Mouse (Mus musculus) small intestine, adult 2 months (tissue): ENCODE measurements around the gene Enthd1. TPM values are rescaled to one million over a fixed set of nuclear protein-coding genes. Genes with fewer than 3 reads are reported as not detected.

Experiments used
- H3K27ac ChIP-seq: fragments of 200-500 bp; 2 replicates; pipeline ENCODE4 v1.5.1; 2012; ENCODE audit warnings: low read depth, low read length, control low read depth, inconsistent platforms; ENCODE audit not compliant: insufficient read depth
- H3K27me3 ChIP-seq: fragments of 200-500 bp; 2 replicates; pipeline ENCODE4 v1.6.1; 2012; ENCODE audit warnings: mild to moderate bottlenecking, moderate library complexity, low read length, inconsistent platforms; ENCODE audit not compliant: control insufficient read depth, insufficient read depth
- H3K36me3 ChIP-seq: fragments of 200-500 bp; 2 replicates; pipeline ENCODE4 v1.6.1; 2012; ENCODE audit warnings: mild to moderate bottlenecking, low read length, control low read depth, inconsistent platforms; ENCODE audit not compliant: control insufficient read depth, insufficient read depth
- H3K4me1 ChIP-seq: fragments of 200-500 bp; 2 replicates; pipeline ENCODE4 v1.6.1; 2012; ENCODE audit warnings: low read length, inconsistent platforms, mixed read lengths; ENCODE audit not compliant: control insufficient read depth, insufficient read depth, insufficient read length
- H3K4me3 ChIP-seq: fragments of 200-500 bp; 2 replicates; pipeline ENCODE4 v1.5.1; 2012; ENCODE audit warnings: low read depth, mild to moderate bottlenecking, control low read depth, inconsistent platforms, low read length, moderate library complexity
- CTCF ChIP-seq: fragments of 200-500 bp; IDR thresholded peaks from 2 replicates; pipeline ENCODE4 v1.5.1; 2012; ENCODE audit warnings: low read depth, mild to moderate bottlenecking, control low read depth, inconsistent platforms, low read length, moderate library complexity, mixed read lengths; ENCODE audit not compliant: insufficient replicate concordance, insufficient read length; ENCODE audit errors: extremely low read depth
- POLR2A ChIP-seq: fragments of 200-500 bp; IDR thresholded peaks from 2 replicates; pipeline ENCODE4 v1.6.1; 2012; ENCODE audit warnings: low read depth, mild to moderate bottlenecking, control low read depth, inconsistent platforms, low read length, moderate library complexity
- WGBS: fragments of 180-500 bp; shearing (Covaris S2); methylation state at CpG from one replicate; pipeline ENCODE4 v1.1.7; 2018; 5-methylcytosine and 5-hydroxymethylcytosine counted together
- polyA plus RNA-seq: library from polyadenylated mRNA; depleted of rRNA; stranded (reverse); fragments of >200 nt; gene quantifications from 2 replicates; pipeline ENCODE4 v1.2.3, GENCODE M21; 2012; rRNA removed

Enthd1 gene
- polyA plus RNA-seq, 1 experiment = not detected

- Histone ChIP-seq H3K4me1 (no peaks in the 10 kb centered on the region), H3K27ac (no peak overlapping the region), H3K27me3 (no peaks in the 10 kb centered on the region), H3K4me3 (no peak overlapping the region), H3K36me3 (no peaks in the 10 kb centered on the region)
- TF ChIP-seq CTCF (no peak), POLR2A (no peak)
- WGBS = 45% methylated on average over 7 of the region's 7 CpGs
These were observed 154.3 kb downstream of the Enthd1 start for GRCm38 (mm10) chr15:80410661-80411060.

GRCm38 (mm10) chr15:80407873-80408272 is 157.1 kb downstream of the Enthd1 start:
- H3K4me1 ChIP-seq = no peaks in the 10 kb centered on the region
- TF ChIP-seq POLR2A = no peak
- no peak for TF ChIP-seq CTCF
- 26% methylated on average over 1 of the region's 1 CpGs for WGBS
- H3K27ac ChIP-seq = no peak overlapping the region
- no peaks in the 10 kb centered on the region for H3K36me3 ChIP-seq
- H3K27me3 ChIP-seq = no peaks in the 10 kb centered on the region
- no peak overlapping the region for H3K4me3 ChIP-seq

Other genes starting within 250 kb of the Enthd1 start
- 1.6 and 3.1 TPM in 2 replicates for gene Grap2, start 7.4 kb upstream of the Enthd1 start, polyA plus RNA-seq
- gene Fam83f, start 106.7 kb upstream of the Enthd1 start, polyA plus RNA-seq = 7.9 and 21.5 TPM in 2 replicates
- gene Tnrc6b, start 146.2 kb upstream of the Enthd1 start, polyA plus RNA-seq = 7.5 and 13.3 TPM in 2 replicates